Mouse (Mus musculus) granulocyte monocyte progenitor cell, adult 5-6 weeks (primary cell): Measurements from ENCODE around the gene Mtmr10. TPM values are rescaled to one million over a fixed set of nuclear protein-coding genes. Genes with fewer than 3 reads are reported as not detected.

Source experiments
- ATAC-seq: replicated peaks from 2 replicates; pipeline ENCODE4 v1.8.0; 2016; ENCODE audit warnings: mild to moderate bottlenecking, moderate TSS enrichment, inconsistent platforms; ENCODE audit not compliant: poor library complexity, severe bottlenecking
- total RNA-seq, 2 experiments: library from RNA; stranded (forward) in 1 of 2; stranded (reverse) in 1 of 2; fragments of 200-712, 200-1000 nt in 1 of 2; fragments of >200 nt in 1 of 2; fragmentation: Nextera tagmentation in 1 of 2; gene quantifications; 2 replicates each; pipeline ENCODE4 v1.2.3; 2014 to 2017

Mtmr10 gene
- total RNA-seq, 2 experiments from 2014 or later, result 3.5 to 4.5 TPM

- no peak for ATAC-seq
These were observed 2.0 kb downstream of the Mtmr10 start for GRCm38 (mm10) chr7:64289416-64289815.

DNA sequence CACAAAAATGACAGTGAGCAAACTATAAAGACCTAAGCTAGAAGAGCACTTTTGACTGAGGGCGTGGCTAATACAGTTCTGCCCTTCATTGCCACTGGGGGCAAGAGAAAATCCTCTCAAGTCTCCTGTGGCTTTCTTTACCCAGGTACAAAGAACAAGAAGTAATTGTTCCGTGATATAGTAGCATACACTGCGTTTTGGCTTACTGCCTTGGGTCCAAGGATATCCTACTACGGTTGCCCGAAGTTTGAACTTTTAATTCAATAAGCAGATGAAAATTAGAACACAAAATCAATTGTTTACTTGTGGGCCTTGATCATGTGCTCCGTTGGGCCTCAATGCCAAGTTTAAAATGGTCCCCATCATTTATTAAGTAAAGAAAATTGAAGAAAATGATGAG, 3.0 kb downstream of the Mtmr10 start:
- ATAC-seq, result no peak

DNA sequence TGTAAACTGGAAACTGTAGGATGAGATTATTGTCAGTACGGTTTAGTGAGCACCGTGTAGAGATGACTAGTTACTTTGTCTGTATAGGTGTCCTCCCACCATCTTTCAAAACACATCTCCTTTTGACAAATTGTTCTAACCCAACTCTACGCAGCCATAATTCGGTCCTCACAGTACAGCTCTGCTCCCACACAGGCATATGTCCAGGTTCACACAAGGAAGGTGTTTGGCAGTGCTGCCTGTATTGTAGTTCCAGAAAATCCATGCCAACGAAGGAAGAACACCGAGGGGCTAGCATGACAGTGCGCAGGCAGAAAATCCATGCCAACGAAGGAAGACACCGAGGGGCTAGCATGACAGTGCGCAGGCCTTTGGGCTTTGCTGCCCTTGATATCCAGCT, 4.3 kb downstream of the Mtmr10 start:
- ATAC-seq, result no peak

DNA sequence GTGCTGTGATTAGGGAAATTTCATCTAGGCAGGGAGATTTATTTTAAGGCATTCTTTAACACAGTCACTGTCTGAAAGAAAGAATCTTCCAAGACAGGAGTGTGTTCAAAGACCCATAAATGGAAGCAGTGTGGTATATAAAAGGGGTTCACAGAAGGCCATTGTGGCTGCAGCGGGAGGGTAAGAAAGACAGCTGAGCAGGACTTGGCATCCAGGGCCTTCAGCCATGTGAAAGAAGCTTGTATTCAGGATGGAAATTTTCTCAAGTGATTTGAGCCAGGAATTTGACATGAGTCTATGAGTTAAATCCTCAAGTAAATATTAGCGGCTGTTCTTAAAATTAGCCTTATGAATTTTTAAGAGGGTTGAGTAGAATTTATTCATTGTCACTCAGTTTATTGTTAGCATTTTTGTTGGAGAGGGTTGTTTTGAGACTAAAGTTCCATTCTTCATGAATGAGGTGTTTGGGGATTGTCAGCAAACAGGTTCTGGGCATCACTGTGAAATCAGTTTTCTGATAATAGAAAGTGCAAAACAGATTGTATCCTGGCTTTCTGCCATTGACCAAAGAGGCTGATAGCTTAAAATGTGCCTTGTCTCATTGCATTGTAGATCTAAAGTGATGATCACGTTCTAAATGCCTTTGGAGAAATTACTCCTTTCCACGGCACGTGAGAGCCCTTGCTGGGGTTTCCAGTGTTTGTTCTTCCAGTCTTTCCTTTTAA, 9.0 kb downstream of the Mtmr10 start:
- ATAC-seq, result no peak

DNA sequence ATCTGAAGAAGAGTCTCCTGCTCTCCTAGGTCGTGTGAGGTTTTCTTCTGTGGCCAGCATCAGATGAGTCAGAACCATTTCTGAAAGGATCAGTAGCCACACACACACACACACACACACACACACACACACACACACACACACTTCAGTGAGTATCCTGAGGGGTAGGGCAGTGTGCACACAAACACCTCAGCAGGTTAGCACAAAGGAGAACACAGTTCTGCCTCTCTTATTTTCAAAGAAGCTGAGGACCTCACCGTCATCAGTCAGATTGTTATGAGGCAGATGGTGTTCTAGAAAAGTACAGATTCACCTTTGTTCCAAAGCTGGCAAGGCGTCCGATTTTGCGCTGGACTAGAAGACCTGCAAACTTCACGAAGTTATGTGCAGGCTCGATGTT, 22.8 kb downstream of the Mtmr10 start:
- no peak for ATAC-seq

DNA sequence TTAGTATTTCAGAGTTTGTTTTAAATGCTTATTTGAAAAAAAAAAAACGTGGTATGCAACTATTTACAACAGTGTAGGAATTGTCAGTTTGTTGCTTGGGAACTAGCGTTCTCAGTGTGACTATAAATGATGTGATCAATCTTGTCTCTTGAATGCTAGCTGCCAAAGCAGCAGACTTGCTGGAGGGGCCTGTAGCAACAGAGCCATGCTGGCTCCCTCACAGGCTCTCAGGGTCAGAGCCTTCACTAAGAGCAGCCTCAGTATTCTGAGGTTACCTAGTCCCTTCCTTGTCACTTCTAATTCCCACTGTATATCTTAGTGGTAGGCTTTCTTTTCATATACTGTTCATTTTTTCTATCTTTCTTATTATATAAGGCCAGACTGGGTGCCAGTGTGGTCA, 23.3 kb downstream of the Mtmr10 start:
- ATAC-seq, result no peak

- no peak for ATAC-seq
These were observed 25.4 kb downstream of the Mtmr10 start for GRCm38 (mm10) chr7:64312811-64313210.

DNA sequence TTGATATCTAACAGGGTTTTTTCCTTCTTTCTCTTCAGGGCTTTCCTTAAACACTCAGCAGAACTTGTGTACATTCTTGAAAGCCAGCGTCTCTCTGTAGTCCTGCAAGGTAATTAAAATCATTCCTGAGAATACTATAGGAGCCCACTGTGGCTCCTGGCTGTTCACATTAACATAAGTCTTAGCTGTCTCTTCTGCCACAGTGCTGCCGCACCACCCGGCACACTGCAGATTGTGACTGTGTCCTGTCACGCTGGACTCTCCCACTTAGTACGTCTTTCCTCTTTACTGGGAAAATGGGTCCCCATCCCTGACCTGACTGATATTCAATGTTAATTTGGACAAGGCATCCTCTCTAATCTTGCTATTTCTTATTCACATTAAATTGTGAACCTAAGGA, 33.7 kb downstream of the Mtmr10 start:
- ATAC-seq, result no peak

GRCm38 (mm10) chr7:64321658-64322057, 34.2 kb downstream of the Mtmr10 start:
- no peak for ATAC-seq

GRCm38 (mm10) chr7:64326892-64327291, 39.4 kb downstream of the Mtmr10 start:
- ATAC-seq, result peak; percentile 99

- no peak for ATAC-seq
These were observed 40.0 kb downstream of the Mtmr10 start for GRCm38 (mm10) chr7:64327486-64327885.

DNA sequence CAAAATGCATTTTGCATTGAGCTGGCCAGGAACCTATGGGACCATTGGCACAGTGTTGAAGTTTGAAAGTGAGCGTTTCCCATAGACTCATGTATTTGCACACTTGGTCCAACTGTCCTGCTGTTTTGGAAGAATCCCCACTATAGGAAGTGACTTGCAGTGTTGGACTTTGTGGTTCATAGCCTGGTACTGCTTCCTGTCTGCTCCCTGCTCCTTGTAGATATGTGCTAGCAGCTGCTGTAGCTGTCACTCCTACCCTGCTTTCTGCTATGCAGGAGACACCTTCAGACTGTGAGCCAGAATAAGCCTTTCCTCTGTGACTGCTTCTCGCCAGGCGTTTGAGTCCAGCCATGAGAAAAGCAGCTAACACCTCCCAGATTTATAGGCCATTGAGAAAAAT, 43.9 kb downstream of the Mtmr10 start:
- no peak for ATAC-seq

GRCm38 (mm10) chr7:64332686-64333085, 45.2 kb downstream of the Mtmr10 start:
- ATAC-seq, result no peak

DNA sequence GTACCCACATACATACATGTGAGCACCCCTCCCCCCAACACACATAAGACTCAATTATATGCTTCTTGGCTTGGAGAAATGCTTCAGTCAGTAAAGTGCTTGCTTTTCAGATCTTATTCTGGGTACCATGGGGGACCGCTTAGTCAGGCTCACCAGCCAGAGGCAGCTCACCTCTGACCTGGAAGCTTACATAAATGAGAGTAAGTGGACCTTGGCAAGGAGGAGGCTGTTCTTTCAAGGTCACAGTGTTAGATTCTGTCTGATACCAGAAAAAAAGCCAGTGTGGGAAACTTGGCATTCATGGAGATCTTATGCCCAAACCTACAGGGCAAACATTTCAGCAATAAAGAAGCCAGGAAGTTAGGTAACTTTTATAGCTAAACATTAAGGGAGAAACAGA, 60.4 kb downstream of the Mtmr10 start:
- ATAC-seq, result no peak

DNA sequence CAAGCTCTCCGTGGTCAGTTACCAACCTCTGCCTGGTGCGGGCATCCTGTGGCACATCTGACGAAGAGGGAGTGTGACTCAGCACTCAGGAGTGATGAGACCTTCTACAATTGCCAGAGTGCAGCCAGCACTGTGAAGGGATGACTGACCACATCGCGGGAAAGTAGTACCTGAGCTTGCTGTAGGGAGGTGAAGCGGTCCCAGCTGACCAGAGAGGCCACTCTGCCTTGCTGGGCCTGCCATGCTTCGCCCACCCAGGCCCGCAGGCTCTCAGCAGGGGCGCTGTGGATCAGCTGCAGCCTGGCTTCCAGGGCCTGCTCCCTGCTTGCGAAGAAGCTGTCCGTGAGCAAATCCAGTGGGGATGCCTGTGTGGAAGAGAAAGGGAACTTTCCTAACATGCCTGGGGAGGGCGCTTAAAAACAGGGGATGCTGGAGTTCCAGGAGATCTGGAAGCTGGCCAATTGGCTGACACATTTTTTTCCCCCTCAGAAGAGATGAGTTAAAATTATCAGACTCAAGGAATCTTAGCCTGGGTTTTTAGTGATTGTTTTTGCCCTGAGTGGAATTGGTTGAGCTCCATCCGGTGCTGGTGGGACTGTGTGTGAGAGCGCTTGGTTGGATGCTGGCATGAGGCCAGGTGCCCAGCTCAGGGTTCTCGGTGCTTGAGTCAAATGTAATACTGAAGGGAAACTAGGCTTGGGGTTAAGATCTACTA, 61.9 kb downstream of the Mtmr10 start:
- ATAC-seq, result no peak; the same call in 1 of the 2 replicates

GRCm38 (mm10) chr7:64351087-64351486, 63.6 kb downstream of the Mtmr10 start:
- no peak for ATAC-seq

- no peak for ATAC-seq
These were observed 66.8 kb downstream of the Mtmr10 start for GRCm38 (mm10) chr7:64354206-64354605.

GRCm38 (mm10) chr7:64356661-64357060, 69.2 kb downstream of the Mtmr10 start:
- no peak for ATAC-seq

DNA sequence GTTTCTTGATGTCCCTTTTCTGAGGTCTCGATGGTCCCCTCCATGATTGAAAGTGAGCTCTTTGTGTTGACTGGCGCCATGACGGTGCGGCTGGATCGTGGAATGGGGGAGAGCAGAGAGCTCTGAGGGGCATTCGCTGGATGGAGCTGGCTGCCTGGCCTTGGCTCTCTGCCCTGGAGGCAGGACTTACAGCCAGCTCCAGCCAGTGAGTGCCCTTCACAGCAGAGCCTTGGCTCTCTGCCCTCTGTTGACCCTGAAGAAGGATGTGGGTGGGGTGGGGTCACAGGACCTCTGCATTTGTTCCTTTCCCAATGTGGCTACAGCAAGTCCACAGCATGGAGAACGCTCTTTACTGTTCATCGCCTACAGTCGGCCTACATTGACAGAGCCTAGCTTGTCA, 70.0 kb downstream of the Mtmr10 start:
- ATAC-seq, result no peak

DNA sequence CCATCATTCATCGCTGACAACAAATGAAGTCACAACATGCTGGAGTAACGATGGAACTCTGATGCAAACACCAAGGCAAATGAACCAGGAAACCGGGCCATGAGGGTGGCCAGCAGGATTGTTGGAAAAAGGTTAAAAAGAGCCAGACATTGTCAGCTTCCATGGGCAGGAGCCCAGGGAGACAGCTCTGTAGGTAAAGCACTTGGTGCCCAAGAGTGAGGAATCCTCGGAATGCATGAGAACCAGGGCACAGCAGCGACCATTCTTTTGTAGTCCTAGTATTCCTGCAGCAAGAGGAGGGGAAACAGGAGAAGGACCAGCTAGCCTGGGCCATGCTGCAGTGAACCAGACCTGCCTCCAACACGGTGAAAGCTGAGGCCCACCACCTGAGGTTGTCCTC, 71.2 kb downstream of the Mtmr10 start:
- no peak for ATAC-seq

DNA sequence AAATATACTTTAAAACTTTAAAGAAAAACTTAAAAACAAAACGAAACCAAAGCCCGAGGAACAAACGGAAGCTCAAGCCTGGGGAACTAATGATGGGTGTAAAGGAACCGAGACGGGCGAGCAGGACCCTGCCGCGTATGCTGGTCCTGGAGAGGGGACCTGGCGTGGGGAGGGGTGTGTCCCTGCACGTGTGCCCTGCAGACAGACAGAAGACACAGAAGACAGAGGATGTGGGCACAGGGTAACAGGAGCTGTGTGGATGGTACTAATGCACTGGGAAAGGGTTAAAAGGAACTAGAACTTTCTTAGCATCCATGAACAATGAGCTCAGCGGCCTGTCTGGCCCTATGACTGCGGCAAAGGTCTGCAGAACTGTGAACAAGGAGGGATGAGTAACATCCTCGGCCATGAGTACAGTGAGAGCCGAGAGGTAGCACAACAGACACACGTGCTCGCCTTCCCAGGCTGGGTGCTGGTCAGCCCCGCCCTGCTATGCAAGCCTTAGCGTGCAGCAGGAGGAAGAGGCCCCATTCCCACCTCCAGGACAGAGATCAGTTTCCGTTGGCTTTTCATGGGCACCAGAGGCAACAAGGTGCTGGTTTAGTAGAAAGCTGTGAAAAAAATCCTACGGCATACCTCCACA, 72.6 kb downstream of the Mtmr10 start:
- no peak for ATAC-seq

- ATAC-seq, result no peak
These were observed 73.1 kb downstream of the Mtmr10 start for GRCm38 (mm10) chr7:64360586-64360945.
